Mouse (Mus musculus) small intestine, adult 2 months (tissue): Measurements from ENCODE around the gene Gm9048. TPM values are rescaled to one million over a fixed set of nuclear protein-coding genes. Genes with fewer than 3 reads are reported as not detected.
"Not testable (repeated sequence)": the region's sequence is repeated elsewhere in the genome, so short reads cannot be mapped to it uniquely, and the experiment has no call there.

Source experiments
- H3K27ac ChIP-seq: fragments of 200-500 bp; 2 replicates; pipeline ENCODE4 v1.5.1; 2012; ENCODE audit warnings: low read depth, low read length, control low read depth, inconsistent platforms; ENCODE audit not compliant: insufficient read depth
- H3K27me3 ChIP-seq: fragments of 200-500 bp; 2 replicates; pipeline ENCODE4 v1.6.1; 2012; ENCODE audit warnings: mild to moderate bottlenecking, moderate library complexity, low read length, inconsistent platforms; ENCODE audit not compliant: control insufficient read depth, insufficient read depth
- H3K36me3 ChIP-seq: fragments of 200-500 bp; 2 replicates; pipeline ENCODE4 v1.6.1; 2012; ENCODE audit warnings: mild to moderate bottlenecking, low read length, control low read depth, inconsistent platforms; ENCODE audit not compliant: control insufficient read depth, insufficient read depth
- H3K4me1 ChIP-seq: fragments of 200-500 bp; 2 replicates; pipeline ENCODE4 v1.6.1; 2012; ENCODE audit warnings: low read length, inconsistent platforms, mixed read lengths; ENCODE audit not compliant: control insufficient read depth, insufficient read depth, insufficient read length
- H3K4me3 ChIP-seq: fragments of 200-500 bp; 2 replicates; pipeline ENCODE4 v1.5.1; 2012; ENCODE audit warnings: low read depth, mild to moderate bottlenecking, control low read depth, inconsistent platforms, low read length, moderate library complexity
- CTCF ChIP-seq: fragments of 200-500 bp; IDR thresholded peaks from 2 replicates; pipeline ENCODE4 v1.5.1; 2012; ENCODE audit warnings: low read depth, mild to moderate bottlenecking, control low read depth, inconsistent platforms, low read length, moderate library complexity, mixed read lengths; ENCODE audit not compliant: insufficient replicate concordance, insufficient read length; ENCODE audit errors: extremely low read depth
- POLR2A ChIP-seq: fragments of 200-500 bp; IDR thresholded peaks from 2 replicates; pipeline ENCODE4 v1.6.1; 2012; ENCODE audit warnings: low read depth, mild to moderate bottlenecking, control low read depth, inconsistent platforms, low read length, moderate library complexity
- WGBS: fragments of 180-500 bp; shearing (Covaris S2); methylation state at CpG from one replicate; pipeline ENCODE4 v1.1.7; 2018; 5-methylcytosine and 5-hydroxymethylcytosine counted together
- polyA plus RNA-seq: library from polyadenylated mRNA; depleted of rRNA; stranded (reverse); fragments of >200 nt; gene quantifications from 2 replicates; pipeline ENCODE4 v1.2.3, GENCODE M21; 2012; rRNA removed

Gm9048 gene
- polyA plus RNA-seq, 1 experiment: not detected

GRCm38 (mm10) chr10:118319024-118319423, 29.5 kb downstream of the Gm9048 start:
- no peaks in the 10 kb centered on the region for H3K36me3 ChIP-seq
- TF ChIP-seq CTCF (no peak), POLR2A (no peak)
- H3K27ac ChIP-seq: no peak overlapping the region
- no peaks in the 10 kb centered on the region for H3K4me1 ChIP-seq
- no peaks in the 10 kb centered on the region; the same call in 1 of the 2 replicates for H3K27me3 ChIP-seq
- WGBS: 77% methylated on average over 8 of the region's 8 CpGs
- no peak overlapping the region for H3K4me3 ChIP-seq

GRCm38 (mm10) chr10:118302133-118302532, 46.3 kb downstream of the Gm9048 start:
- not testable (repeated sequence) for H3K27ac ChIP-seq, H3K4me1 ChIP-seq, H3K27me3 ChIP-seq, H3K36me3 ChIP-seq, H3K4me3 ChIP-seq
- 37% methylated on average over 2 of the region's 2 CpGs for WGBS

Other genes starting within 250 kb of the Gm9048 start
- gene Mdm1, start 206.9 kb downstream of the Gm9048 start, polyA plus RNA-seq: 0.75 and 1.4 TPM in 2 replicates
- not detected in 2 replicates for gene Il22, start 143.7 kb downstream of the Gm9048 start, polyA plus RNA-seq
- not detected in 2 replicates for gene Gm32717, start 107.9 kb downstream of the Gm9048 start, polyA plus RNA-seq
- not detected in 2 replicates for gene Gm32802, start 90.0 kb downstream of the Gm9048 start, polyA plus RNA-seq
- gene Iltifb, start 53.6 kb downstream of the Gm9048 start, polyA plus RNA-seq: 0.16 TPM in 1 of 2 replicates, not detected in the other
- not detected in 2 replicates for gene Gm9040, start 21.7 kb downstream of the Gm9048 start, polyA plus RNA-seq
- gene Gm9044, start 16.3 kb downstream of the Gm9048 start, polyA plus RNA-seq: not detected in 2 replicates
- not detected in 2 replicates for gene Gm9045, start 10.8 kb downstream of the Gm9048 start, polyA plus RNA-seq
- gene Gm9046, start 5.4 kb downstream of the Gm9048 start, polyA plus RNA-seq: not detected in 2 replicates
- gene Gm9049, start 5.4 kb upstream of the Gm9048 start, polyA plus RNA-seq: not detected in 2 replicates
- not detected in 2 replicates for gene Ifng, start 92.4 kb upstream of the Gm9048 start, polyA plus RNA-seq